Comparison of ENCODE assay signal across 17 mouse cellular contexts in genomic region chr19:14351728-14352340, GRCm38 (mm10).
A peak's percentile ranks its signal among the peaks of the same experiment; 100 is the strongest.
DNase-seq lines count a peak whose midpoint lies in the region; ATAC-seq lines count a peak whose summit lies in the region.
"Had no signal": no experiment of that assay in that cellular context is flagged by ENCODE, and none has a peak within 500 bp of the region (broad histone marks: within the 10 kb centered on the region; RNA-seq: fewer than 3 reads in every experiment).

No protein-coding gene starts in this region.

- H3K36me3 ChIP-seq in splenic B cell, adult 2 months (ENCODE audit: control insufficient read depth, insufficient read depth, low read length, poor library complexity, severe bottlenecking): no peaks in the 10 kb centered on the region
- H3K36me3 ChIP-seq in midbrain, embryonic 10.5 days: no peaks in the 10 kb centered on the region
- no peaks in the 10 kb centered on the region for H3K36me3 ChIP-seq in hindbrain, embryonic 13.5 days
- H3K36me3 ChIP-seq: embryonic facial prominence, embryonic 12.5 days; forebrain, embryonic 15.5 days; liver, embryonic 13.5 days; lung, embryonic 15.5 days had no signal

- intact Hi-C loops in left cerebral cortex, postnatal 25 days (cut with DNase I): no loop called here

- H3K9me3 ChIP-seq in midbrain, embryonic 10.5 days (replicated peaks): no peaks in the 10 kb centered on the region
- H3K9me3 ChIP-seq in hindbrain, embryonic 13.5 days: no peaks in the 10 kb centered on the region
- H3K9me3 ChIP-seq: embryonic facial prominence, embryonic 12.5 days; forebrain, embryonic 15.5 days; liver, embryonic 13.5 days; lung, embryonic 15.5 days had no signal

- H3K4me3 ChIP-seq in midbrain, embryonic 10.5 days: no peak overlapping the region
- no peak overlapping the region for H3K4me3 ChIP-seq in hindbrain, embryonic 13.5 days
- H3K4me3 ChIP-seq: embryonic facial prominence, embryonic 12.5 days; forebrain, embryonic 15.5 days; liver, embryonic 13.5 days; lung, embryonic 15.5 days had no signal

- peaks cover 24% of the 10 kb centered on the region for H3K4me1 ChIP-seq in midbrain, embryonic 10.5 days
- 0 out of 2 replicates have a peak, but pooled peaks cover 6% of the 10 kb centered on the region for H3K4me1 ChIP-seq in hindbrain, embryonic 13.5 days (replicated peaks)
- H3K4me1 ChIP-seq: embryonic facial prominence, embryonic 12.5 days; forebrain, embryonic 15.5 days; liver, embryonic 13.5 days; lung, embryonic 15.5 days had no signal

- H3K27ac ChIP-seq in midbrain, embryonic 10.5 days (replicated peaks): no peak overlapping the region
- H3K27ac ChIP-seq in hindbrain, embryonic 13.5 days: no peak overlapping the region
- H3K27ac ChIP-seq: embryonic facial prominence, embryonic 12.5 days; forebrain, embryonic 15.5 days; liver, embryonic 13.5 days; lung, embryonic 15.5 days had no signal

- H3K4me2 ChIP-seq in hindbrain, embryonic 13.5 days: no peak overlapping the region
- H3K4me2 ChIP-seq: embryonic facial prominence, embryonic 12.5 days; forebrain, embryonic 15.5 days; heart, embryonic 11.5 days; liver, embryonic 13.5 days; lung, embryonic 15.5 days had no signal

- ATAC-seq in activated CD4-positive, CD25-positive, alpha-beta regulatory T cell, adult 4 months: peak; percentile 91
- ATAC-seq in hindbrain, embryonic 13.5 days (ENCODE audit: low FRiP score): no peak
- ATAC-seq: forebrain, embryonic 15.5 days had no signal

- no peak overlapping the region for H3K9ac ChIP-seq in hindbrain, embryonic 13.5 days
- H3K9ac ChIP-seq: embryonic facial prominence, embryonic 12.5 days; forebrain, embryonic 15.5 days; liver, embryonic 13.5 days; lung, embryonic 15.5 days had no signal

- H3K27me3 ChIP-seq in splenic B cell, adult 2 months (ENCODE audit: control insufficient read depth, insufficient read depth, low read length, poor library complexity, severe bottlenecking): no peaks in the 10 kb centered on the region
- peaks cover 14% of the 10 kb centered on the region for H3K27me3 ChIP-seq in midbrain, embryonic 10.5 days (ENCODE audit: low read depth, poor library complexity, severe bottlenecking)
- 0 out of 2 replicates have a peak, but pooled peaks cover 4% of the 10 kb centered on the region for H3K27me3 ChIP-seq in hindbrain, embryonic 13.5 days
- H3K27me3 ChIP-seq: embryonic facial prominence, embryonic 12.5 days; forebrain, embryonic 15.5 days; liver, embryonic 13.5 days; lung, embryonic 15.5 days had no signal

- DNase-seq in 416B (ENCODE audit: low read depth): peak; percentile 8
- peak; percentile 31 for DNase-seq in B cell, adult 2 months
- peak; percentile 51 for DNase-seq in splenic B cell, adult 2 months (ENCODE audit: low read depth, low spot score)
- DNase-seq in midbrain, embryonic 10.5 days (ENCODE audit: low spot score): no peak
- DNase-seq in left cerebral cortex, postnatal 25 days (ENCODE audit: low spot score in 2 of 2): no peak
- DNase-seq: adrenal gland, adult 8-10 months; cerebellum, adult 9-10 months; heart, postnatal 10 days; kidney, postnatal 36 days; liver, embryonic 13.5 days; right cerebral cortex, adult 18-20 months had no signal

- WGBS in midbrain, embryonic 10.5 days: 76% methylated on average over 4 of the region's 4 CpGs
- 81% methylated on average over 4 of the region's 4 CpGs for WGBS in hindbrain, embryonic 13.5 days

Comparison
In these comparisons a context has a peak if more than half of its experiments do, and no peak if none do; other contexts are left out.
1. DNase-seq: peak in 416B (single experiment), B cell, adult 2 months (2 of 2) and splenic B cell, adult 2 months (single experiment); none in midbrain, embryonic 10.5 days (single experiment) and left cerebral cortex, postnatal 25 days (0 of 2).